Mouse (Mus musculus): Measurements from ENCODE around the gene Keg1. TPM values are rescaled to one million over a fixed set of nuclear protein-coding genes. Genes with fewer than 3 reads are reported as not detected.

Gene Keg1
- polyA plus RNA-seq (2017; shearing (Covaris generic)), result not detected

DNA sequence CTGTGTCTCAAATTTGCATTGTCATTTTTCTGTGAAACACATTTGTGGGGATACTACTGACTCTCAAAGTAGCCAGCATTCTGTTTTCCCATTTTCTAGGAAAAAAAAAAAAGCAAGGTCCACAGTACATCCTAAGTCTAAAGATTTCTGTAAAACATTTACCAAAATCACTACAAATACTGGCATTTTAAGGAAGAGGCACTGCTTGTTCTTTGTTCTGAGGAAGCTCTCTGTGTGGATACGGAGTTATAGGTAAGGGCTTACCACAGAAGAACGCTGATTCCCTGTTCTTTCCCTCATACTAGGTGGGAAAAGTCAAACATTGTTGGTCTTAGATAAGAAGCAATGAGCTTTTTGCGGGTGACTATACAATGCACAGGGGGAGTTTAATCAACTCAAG is at the start of gene Keg1:
Gene Keg1 (plus strand): TSS at position 197 of the 400 bp plus-strand sequence.

DNA sequence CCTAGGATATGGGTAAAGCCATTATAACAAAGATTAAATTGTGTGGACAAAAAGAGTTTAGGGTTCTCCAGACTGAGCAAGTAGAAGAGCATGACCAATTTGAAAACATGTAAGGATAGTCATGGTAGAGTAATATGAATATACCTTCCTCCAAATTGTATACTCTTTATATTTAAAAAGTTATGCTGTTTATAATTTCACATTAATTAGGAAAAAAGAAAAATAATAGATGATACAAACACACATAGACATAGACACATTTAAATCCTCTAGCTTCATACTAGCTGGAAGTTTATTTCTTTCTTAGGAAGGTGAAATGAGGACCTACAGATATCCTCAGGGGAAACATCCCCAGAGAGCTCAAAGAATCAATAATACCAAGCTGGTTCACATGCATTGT is 25.4 kb upstream of the Keg1 start, which contains the start of gene Olfr1442:
Gene Olfr1442 (plus strand): TSS at position 301 of the 400 bp plus-strand sequence.

DNA sequence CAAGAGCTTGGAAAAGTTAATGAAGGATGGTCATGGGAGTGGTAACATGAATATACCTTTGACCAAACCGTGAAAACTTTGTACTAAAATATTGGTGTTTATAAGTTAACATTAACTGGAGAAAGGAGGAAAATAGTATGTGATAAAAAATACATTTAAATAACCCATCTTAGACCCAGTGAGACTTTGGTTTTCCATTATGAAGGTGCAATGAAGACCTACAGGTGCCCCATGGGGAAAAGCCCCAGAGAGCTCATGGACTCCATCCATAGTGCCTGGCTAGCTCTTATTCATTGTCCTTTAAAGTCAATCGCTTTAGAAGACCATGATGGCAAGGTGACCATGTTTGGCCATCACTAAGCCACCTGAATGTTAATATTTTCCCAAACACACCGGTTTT is 17.8 kb upstream of the Keg1 start, which contains the start of gene Olfr1443:
Gene Olfr1443 (plus strand): TSS at position 301 of the 400 bp plus-strand sequence.

DNA sequence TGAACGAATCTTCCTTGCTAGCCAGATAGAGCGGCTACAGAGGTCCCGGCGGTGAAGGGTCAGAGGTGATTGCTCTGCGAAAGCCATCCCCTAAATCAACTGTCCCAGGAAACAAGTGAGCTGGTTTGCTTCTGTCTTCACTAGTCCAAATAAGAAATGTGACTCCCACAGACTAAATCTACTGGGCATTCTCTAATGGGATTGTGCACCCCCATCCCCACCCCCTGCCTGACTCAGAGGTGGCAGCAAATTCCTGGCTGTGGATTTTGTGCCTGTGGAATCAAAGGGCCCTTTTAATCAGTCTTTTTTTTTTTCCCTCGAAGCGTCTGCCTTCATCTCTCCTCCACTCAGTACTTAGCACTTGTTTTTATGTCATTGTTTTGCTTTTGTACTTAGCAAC is 69.7 kb downstream of the Keg1 start, which contains the start of gene Cntf:
Gene Cntf (minus strand): TSS at position 325 of the 400 bp plus-strand sequence.

Other genes starting within 250 kb of the Keg1 start
- 1 to 10 TPM in 1 of 2 experiments, under 1 TPM in 1; 0.88 to 2.5 TPM for gene Mpeg1, start 235.0 kb upstream of the Keg1 start, polyA plus RNA-seq (2017; shearing (Covaris generic))
- 1 to 10 TPM in 1 of 2 experiments, under 1 TPM in 1; 0.88 to 1.6 TPM for gene Dtx4, start 194.3 kb upstream of the Keg1 start, polyA plus RNA-seq (2017; shearing (Covaris generic))
- 10 to 100 TPM; 26.4 to 53.7 TPM for gene Fam111a, start 150.0 kb upstream of the Keg1 start, polyA plus RNA-seq (2017; shearing (Covaris generic))
- not detected for gene Gm4952, start 95.8 kb upstream of the Keg1 start, polyA plus RNA-seq (2017; shearing (Covaris generic))
- not detected for gene Glyat, start 62.5 kb upstream of the Keg1 start, polyA plus RNA-seq (2017; shearing (Covaris generic))
- gene Olfr1442, start 25.3 kb upstream of the Keg1 start, polyA plus RNA-seq (2017; shearing (Covaris generic)), result under 1 TPM in 1 of 2 experiments, not detected in 1; 0.36 TPM
- not detected for gene Olfr1443, start 17.7 kb upstream of the Keg1 start, polyA plus RNA-seq (2017; shearing (Covaris generic))
- under 1 TPM in 1 of 2 experiments, not detected in 1; 0.26 TPM for gene Cntf, start 69.8 kb downstream of the Keg1 start, polyA plus RNA-seq (2017; shearing (Covaris generic))
- gene Zfp91, start 100.3 kb downstream of the Keg1 start, polyA plus RNA-seq (2017; shearing (Covaris generic)), result 10 to 100 TPM; 21.0 to 22.1 TPM
- gene Lpxn, start 100.4 kb downstream of the Keg1 start, polyA plus RNA-seq (2017; shearing (Covaris generic)), result 100 to 1,000 TPM; 137 to 196 TPM
- not detected for gene Gm5244, start 150.9 kb downstream of the Keg1 start, polyA plus RNA-seq (2017; shearing (Covaris generic))
- gene Olfr1444, start 161.5 kb downstream of the Keg1 start, polyA plus RNA-seq (2017; shearing (Covaris generic)), result under 1 TPM in 1 of 2 experiments, not detected in 1; 0.73 TPM
- gene Olfr1445, start 188.1 kb downstream of the Keg1 start, polyA plus RNA-seq (2017; shearing (Covaris generic)), result under 1 TPM in 1 of 2 experiments, not detected in 1; 0.29 TPM
- not detected for gene Olfr1446, start 197.7 kb downstream of the Keg1 start, polyA plus RNA-seq (2017; shearing (Covaris generic))
- not detected for gene Olfr1447, start 208.0 kb downstream of the Keg1 start, polyA plus RNA-seq (2017; shearing (Covaris generic))
- under 1 TPM in 1 of 2 experiments, not detected in 1; 0.10 TPM for gene Olfr1448, start 228.6 kb downstream of the Keg1 start, polyA plus RNA-seq (2017; shearing (Covaris generic))
- gene Olfr1449, start 235.1 kb downstream of the Keg1 start, polyA plus RNA-seq (2017; shearing (Covaris generic)), result not detected